Mouse (Mus musculus): ENCODE data around the gene Hist1h2ai.

DNA sequence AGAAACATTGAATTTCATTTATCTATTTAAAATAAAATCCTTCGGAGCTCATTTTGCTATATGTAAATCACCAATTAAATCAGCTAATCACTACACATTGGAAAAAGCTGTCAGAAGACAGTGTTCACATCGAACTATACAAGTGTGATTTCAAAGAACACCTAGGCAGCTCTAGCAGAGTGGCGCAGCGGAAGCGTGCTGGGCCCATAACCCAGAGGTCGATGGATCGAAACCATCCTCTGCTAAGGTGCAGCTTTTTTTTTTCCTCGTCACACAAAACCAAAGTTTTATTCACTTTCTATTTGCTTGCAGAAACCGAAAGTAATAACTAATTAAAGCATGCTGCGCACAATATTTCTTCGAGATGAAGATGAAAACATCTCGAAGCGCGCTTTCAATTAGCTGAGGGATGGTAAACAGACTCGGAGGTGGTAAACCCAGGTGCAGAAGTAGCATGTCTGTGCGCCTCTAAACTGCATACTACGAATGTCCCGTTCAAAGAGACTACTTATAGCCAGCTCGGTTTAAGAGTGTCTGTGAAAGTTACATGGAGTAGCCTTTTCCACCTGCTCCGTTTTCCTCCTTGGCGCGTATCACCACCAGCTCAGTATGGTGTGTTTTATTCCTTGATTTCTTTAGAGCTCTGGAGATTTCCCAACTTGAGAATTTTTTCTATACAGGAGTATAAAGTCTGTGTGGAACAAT lies 5.2 kb upstream of the Hist1h2ai start:
- no peak for TF ChIP-seq POLR2A (IDR thresholded peaks at IDR 0.05; ENCODE audit: insufficient read depth, low read depth, low read length)
- TF ChIP-seq CTCF (IDR thresholded peaks at IDR 0.05) = no peak

Measured in heart, adult 2 months (tissue).